Mouse (Mus musculus) erythroblast, embryonic 14.5 days (primary cell): ENCODE results near the gene Btbd19.

Experiments used
- GATA1 ChIP-seq: IDR thresholded peaks from 2 replicates; pipeline ENCODE4 v1.6.1; 2012; ENCODE audit warnings: low read length, inconsistent platforms, mixed read lengths
- TAL1 ChIP-seq: IDR thresholded peaks from 3 replicates; pipeline ENCODE4 v1.6.1; 2012; ENCODE audit warnings: low read length, inconsistent platforms, mixed read lengths

DNA sequence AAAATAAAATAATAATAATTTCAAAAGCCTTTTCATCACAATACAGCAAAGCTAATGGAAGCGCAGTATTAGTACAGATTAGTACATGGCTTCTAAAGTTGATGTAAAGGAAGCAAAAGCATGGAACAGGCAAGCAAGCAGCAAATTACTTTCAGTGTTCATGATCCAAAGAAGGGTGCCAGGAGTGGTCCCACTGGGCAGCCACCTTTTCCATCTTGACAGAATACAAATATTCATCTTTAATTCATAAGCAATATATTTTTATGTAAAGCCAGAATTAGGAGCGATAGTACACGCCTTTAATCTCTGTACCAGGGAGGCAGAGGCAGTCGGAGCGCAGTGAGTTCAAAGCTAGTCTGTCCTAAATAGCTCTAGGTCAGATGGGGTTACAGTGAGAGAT is 5.9 kb downstream of the Btbd19 start:
- no peak for TF ChIP-seq GATA1
- TF ChIP-seq TAL1 = no peak
